Mouse (Mus musculus): Measurements from ENCODE around the gene Tcf25.

Tcf25 gene

GRCm38 (mm10) chr8:123349073-123349472 lies 24.5 kb upstream of the Tcf25 start:
- DNase-seq (ENCODE audit: low spot score in 2 of 2), result no peak

- DNase-seq (ENCODE audit: low spot score in 2 of 2), result no peak
These were observed 21.4 kb upstream of the Tcf25 start for GRCm38 (mm10) chr8:123352118-123352517.

DNA sequence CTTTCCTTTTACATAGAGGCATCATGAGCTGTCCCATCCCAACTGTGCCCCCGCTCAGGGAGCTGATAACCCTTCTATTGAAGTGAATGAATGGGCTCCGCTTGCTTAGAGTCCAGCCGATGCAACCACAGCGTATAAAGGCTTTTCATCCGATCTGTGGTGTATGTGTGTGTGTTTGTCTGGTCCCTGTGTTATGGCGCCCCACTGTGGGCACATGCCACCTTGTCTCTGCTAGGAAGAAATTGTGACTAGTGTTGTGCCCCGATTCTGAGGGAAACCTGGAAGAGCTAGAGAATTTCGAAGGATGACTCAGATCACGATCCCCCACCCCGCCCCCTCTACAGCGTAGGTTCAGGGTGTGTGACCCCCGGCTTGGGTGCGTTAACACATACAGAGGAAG lies 20.8 kb upstream of the Tcf25 start:
- DNase-seq (ENCODE audit: low spot score in 2 of 2), result peak in 1 of 2 experiments; percentile 61

GRCm38 (mm10) chr8:123353216-123353615 lies 20.3 kb upstream of the Tcf25 start:
- DNase-seq (ENCODE audit: low spot score in 2 of 2), result no peak

DNA sequence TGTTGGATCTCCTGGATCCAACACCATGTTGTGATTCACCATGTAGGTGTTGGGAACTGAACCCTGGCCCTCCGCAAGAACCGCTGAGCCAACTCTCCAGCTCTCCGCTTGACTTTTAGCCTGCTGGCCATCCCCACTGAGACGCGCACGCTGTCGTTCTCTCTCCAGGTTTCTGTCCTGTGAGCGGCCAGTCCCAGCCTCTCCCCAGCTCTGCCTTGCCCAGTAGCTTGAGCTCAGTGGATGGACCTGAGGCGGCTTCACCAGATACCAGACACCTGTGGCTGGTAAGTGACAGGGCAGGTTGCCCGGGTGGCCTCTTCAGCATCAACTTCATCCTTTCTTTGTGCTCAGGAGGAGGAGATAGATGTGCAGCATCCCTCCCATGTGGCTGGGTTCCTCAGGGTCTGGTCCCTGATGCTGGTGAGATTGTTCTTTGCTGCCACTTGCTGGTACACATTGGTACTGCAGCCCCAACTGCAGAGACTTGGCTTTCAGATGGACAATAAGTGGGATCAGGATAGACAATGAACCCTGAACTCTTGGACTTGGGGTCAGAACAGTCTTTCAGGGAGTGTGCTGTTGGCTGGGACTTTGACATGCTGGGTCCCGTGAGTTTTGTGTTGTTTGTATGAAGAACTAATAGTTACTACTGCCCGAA lies 12.3 kb upstream of the Tcf25 start:
- peak; percentile 40 to 77 for DNase-seq (ENCODE audit: low spot score in 2 of 2)

DNA sequence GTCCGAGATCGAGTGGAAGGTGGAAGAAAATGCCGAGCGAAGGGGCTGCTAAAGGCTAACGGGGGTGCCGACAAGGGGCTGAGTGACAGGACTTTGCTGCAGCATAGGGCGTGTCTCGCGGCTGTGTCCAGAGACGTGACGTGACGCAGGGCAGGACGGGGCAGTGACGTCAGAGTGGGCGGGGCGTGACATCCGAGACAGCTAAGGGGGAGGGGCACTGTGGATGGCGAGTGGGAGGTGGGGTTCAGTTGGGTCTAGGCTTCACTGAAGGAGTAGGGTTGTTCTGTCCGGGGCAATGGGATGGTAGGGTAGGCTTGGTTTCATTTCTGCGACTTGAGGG lies 656 bp downstream of the Tcf25 start:
- DNase-seq (ENCODE audit: low spot score in 2 of 2), result peak; percentile 87 to 92

GRCm38 (mm10) chr8:123375701-123376100 lies 2.1 kb downstream of the Tcf25 start:
- no peak for DNase-seq (ENCODE audit: low spot score in 2 of 2)

GRCm38 (mm10) chr8:123376106-123376505 lies 2.6 kb downstream of the Tcf25 start:
- no peak for DNase-seq (ENCODE audit: low spot score in 2 of 2)

GRCm38 (mm10) chr8:123381711-123382110 lies 8.2 kb downstream of the Tcf25 start:
- DNase-seq (ENCODE audit: low spot score in 2 of 2), result no peak

DNA sequence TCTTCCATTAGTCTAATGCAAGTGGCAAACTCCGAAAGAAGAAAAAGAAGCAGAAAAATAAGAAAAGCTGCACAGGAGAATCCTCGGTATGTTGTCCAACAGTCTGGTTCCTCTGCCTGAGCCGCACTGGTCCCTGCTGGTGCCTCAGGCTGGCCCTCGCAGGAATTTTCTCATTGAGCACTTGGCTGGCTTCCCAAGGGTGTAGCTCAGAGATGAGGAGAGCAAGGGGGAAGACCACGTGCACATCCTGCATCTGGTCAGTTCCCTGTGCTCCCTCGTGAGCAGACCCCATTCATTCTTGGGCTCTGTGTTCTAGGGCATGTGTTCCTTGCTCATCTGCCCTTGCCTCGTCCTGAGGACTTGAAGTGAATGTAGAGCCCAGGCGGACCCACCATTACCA lies 9.0 kb downstream of the Tcf25 start:
- no peak for DNase-seq (ENCODE audit: low spot score in 2 of 2)

DNA sequence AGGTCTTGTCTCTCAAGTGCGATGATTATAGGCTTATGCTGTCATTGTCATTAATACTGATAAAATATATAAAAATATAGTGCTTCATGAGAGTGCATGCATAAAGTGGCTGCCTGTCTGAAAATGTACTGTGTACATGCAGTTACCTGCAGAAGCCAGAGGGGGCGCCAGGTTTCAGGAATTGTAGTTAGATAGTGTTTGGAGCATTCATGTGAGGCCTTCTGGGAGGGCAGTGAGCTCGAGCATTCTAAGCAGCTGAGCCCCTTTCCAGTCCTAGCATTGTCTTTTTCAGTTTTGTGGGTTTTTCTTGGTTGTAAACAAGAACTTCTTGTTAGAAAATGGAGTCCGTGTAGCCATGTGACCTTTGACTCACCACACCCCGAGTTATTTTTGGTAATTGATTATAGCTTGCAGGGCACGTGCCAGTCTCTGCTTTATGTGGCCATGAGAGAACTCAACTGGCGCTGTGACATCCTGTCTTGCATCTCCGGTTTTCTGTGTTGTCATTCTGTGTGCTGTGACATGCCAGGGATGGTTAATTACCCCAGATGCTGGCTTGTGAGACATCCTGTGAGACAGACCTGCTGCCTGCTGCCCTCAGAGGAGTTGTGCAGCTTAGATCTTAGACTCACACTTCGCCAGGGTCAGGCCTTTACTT lies 11.5 kb downstream of the Tcf25 start:
- no peak for DNase-seq (ENCODE audit: low spot score in 2 of 2)

DNA sequence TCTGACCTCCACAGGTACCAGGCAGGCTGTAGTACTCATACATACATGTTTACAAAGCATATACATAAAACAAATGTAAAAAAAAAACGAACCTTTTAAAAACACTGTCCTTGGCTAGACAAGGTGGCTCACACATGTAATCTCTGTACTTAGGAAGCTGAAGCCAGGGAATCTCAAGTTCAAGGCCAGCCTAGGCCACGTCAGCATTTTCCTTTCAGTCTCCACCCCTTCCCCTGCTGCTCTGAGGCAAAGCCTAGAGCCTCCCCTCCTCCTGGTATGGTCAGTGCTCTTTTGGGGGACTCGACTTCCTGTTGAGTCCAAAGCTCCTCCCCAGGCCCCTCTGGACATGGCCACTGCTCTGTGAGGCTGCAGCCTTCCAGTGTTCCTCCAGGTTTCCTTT lies 13.5 kb downstream of the Tcf25 start:
- no peak for DNase-seq (ENCODE audit: low spot score in 2 of 2)

DNA sequence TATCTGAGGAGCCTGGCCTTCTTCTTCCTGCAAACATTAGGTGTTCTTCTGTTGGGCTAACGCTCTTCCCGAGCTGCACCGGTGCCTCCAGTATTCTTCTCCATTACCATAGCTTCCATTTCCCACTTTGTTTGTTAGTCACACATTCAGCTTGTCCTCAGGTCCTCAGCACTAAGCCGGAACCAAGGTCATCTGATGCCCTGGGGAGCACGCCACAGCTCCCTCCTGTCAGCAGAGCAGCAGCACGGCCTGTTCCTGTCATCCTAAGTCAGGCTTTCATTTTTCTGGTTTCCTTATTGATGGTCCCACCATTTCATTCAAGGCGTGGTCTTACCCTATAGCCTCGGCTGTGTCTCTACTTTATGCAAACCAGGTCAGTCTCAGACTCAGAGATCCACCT lies 14.2 kb downstream of the Tcf25 start:
- no peak for DNase-seq (ENCODE audit: low spot score in 2 of 2)

DNA sequence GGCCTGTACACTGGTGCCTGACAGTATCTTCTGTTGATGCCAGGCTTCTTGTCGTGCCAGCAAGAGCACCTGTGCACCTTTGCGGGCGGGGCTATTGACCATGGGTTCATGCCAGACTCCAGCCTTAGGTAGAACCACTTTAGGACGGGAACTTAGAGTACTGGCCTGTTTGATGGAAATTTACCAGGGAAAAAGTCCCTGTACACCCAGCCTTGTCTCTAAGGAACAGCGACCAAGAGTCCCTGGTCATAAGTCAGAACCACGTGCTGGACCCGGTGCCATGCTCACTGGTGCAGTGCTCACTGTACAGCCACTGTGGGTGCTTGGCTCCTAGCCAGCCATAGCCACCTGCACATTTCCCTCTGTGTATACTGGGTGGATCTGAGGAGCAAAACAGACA lies 15.5 kb downstream of the Tcf25 start:
- no peak for DNase-seq (ENCODE audit: low spot score in 2 of 2)

- DNase-seq (ENCODE audit: low spot score in 2 of 2), result no peak
These were observed 24.8 kb downstream of the Tcf25 start for GRCm38 (mm10) chr8:123398308-123398707.

DNA sequence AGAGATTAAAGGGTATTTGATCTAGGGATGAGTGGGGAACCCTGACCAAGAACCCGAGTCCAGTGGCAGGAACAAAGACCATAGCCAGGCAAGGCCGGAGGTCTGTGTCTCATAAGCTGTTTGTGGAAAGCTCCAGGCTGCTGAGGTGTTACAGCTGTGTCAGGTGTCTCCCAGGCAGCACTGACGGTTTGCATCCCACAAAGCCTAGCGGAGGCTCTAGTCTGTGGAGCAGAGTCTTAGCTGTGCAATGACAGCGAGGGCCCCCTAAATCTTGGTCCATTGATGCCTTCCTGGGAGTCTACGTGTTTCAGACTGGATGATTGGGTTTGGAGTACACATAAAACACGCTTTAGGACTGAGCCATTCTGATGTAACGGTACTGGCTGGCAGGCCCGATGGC lies 28.4 kb downstream of the Tcf25 start:
- no peak for DNase-seq (ENCODE audit: low spot score in 2 of 2)

DNA sequence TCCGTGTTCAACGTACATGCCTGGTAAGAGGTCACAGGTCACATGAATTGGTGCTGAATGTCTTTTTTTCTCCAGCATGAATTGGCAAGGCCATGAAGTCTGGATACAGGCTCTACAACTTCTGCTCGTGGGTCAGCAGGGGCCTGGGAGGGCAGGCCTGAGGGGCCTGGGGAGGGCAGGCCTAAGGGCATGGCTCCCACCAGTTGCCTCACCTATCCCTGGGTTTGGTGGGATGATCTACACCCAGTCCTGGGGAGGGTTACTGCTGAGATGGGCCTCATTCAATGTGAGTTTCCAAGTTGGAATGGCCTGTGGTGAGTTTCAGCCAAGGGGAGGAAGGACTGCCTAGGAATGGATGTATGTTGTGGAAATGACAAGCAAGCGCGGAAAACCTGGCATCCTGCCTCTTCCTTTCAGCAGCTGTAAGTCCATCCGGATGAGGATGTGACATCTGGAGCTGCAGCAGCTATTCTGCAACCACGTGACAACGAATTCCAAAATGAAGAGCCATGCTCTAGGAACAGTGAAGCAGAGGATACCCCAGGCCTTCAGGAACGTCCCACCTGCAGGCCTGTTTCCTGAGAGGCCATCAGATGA lies 29.3 kb downstream of the Tcf25 start:
- no peak for DNase-seq (ENCODE audit: low spot score in 2 of 2)

- DNase-seq (ENCODE audit: low spot score in 2 of 2), result no peak
These were observed 31.0 kb downstream of the Tcf25 start for GRCm38 (mm10) chr8:123404521-123404920.

DNA sequence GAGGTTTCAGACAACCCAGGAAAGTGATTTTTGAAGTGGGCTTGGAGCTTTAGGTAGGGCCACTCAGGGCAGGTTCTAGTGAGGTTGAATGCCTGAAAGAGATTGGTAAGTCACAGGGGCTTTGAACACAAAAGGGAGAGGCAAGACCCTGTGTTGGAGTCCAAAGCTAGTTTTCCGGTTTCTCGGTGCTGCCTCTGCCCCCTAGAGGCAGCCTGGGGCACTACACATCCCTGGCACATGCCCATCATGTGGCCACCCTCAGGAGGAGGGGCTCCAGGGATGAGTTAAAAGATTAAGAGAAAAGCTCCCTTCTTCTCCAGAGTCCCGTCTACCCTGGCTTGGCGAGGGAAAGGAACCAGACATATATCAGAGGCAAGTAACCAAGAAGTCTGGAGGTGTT lies 33.2 kb downstream of the Tcf25 start, which contains the start of gene Mc1r:
Mc1r (plus strand) TSS at position 322 of the 400 bp plus-strand sequence.
- DNase-seq (ENCODE audit: low spot score in 2 of 2), result peak in 1 of 2 experiments; percentile 62

- DNase-seq (ENCODE audit: low spot score in 2 of 2), result no peak
These were observed 34.1 kb downstream of the Tcf25 start for GRCm38 (mm10) chr8:123407612-123408011.

DNA sequence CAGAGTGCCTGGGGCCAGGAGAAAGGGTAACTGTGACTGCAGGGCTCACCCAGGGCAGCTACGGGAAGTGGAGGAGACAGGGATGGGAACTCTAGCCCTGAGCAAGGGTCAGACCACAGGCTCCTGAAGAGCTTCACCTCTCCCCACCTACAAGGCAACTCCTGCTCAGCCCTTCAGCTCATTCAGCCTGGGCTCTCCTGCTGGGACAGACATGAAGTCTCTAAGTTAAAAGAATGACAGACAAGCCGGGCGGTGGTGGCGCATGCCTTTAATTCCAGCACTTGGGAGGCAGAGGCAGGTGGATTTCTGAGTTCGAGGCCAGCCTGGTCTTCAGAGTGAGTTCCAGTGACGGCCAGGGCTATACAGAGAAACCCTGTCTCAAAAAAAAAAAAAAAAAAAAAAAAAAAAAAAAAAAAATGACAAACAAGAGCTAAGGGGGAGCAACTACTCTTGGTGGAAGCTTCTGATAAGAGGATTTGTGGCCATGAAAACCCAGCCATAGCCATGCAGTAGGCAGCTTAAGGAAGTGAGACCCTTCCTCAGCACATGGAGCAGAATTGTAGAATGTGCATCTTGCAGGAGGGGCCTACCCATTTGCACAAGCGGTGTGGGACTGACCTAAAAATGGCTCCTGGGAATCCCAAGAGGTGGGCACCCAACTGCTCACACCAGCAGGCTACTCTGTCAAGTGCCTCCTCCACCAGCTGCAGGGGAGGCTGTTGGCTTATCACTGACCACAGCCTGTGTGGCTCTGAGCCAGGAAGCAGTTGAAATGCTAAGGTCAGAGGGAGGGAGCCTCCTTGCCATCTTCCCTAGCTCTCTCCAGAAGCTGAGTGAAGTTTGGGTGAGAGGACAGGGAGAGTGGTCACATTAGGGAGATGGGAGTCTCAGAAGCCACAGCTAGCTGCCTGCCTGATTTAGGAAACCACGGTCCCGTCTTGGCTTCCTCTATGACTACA lies 35.3 kb downstream of the Tcf25 start:
- DNase-seq (ENCODE audit: low spot score in 2 of 2), result no peak

GRCm38 (mm10) chr8:123410049-123410587 lies 36.6 kb downstream of the Tcf25 start:
- DNase-seq (ENCODE audit: low spot score in 2 of 2), result no peak
